Mouse (Mus musculus) kidney, postnatal 4 days (tissue): ENCODE results near the gene Alg9.

Experiments used
- DNase-seq, 2 experiments: peaks; one replicate each; pipeline ENCODE4 v3.0.0; 2021; ENCODE audit warnings: mixed read lengths in 2 of 2

Gene Alg9

DNA sequence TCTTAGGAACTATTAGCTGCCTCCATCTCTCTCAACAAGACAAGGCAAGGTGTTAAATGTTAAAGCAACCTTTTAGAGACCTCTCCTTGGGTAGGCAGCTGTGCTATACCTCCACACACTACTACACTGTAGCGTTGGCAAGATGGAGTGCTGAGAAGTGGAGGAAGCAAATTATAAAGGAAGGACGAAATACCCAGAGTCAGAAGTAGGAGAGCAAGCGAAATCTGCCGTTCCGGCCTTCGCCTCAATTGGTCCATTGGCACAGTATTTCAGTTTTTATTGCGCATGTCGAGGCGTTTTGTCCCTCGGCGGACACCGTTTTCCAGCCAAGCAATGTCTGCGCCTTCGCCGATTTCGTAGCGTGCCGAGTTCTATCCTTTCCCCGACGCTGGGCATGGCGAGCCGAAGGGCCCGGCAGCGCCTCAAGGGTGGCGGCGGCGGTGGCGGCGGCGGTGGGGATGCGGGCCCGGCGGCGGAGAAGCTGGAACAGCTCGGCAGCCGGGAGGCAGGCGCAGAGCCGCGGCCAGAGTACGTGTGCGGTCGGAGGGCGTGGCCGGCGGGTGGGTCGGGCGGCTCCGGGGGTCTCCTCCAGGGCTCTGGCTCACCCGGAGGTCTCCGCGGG, at the start of gene Alg9, which contains the start of gene 1110032A03Rik:
Gene Alg9 (plus strand): TSS at position 29 of the 622 bp plus-strand sequence.
Gene 1110032A03Rik (minus strand): TSS at position 530 of the 622 bp plus-strand sequence.
- DNase-seq: peak; percentile 95

DNA sequence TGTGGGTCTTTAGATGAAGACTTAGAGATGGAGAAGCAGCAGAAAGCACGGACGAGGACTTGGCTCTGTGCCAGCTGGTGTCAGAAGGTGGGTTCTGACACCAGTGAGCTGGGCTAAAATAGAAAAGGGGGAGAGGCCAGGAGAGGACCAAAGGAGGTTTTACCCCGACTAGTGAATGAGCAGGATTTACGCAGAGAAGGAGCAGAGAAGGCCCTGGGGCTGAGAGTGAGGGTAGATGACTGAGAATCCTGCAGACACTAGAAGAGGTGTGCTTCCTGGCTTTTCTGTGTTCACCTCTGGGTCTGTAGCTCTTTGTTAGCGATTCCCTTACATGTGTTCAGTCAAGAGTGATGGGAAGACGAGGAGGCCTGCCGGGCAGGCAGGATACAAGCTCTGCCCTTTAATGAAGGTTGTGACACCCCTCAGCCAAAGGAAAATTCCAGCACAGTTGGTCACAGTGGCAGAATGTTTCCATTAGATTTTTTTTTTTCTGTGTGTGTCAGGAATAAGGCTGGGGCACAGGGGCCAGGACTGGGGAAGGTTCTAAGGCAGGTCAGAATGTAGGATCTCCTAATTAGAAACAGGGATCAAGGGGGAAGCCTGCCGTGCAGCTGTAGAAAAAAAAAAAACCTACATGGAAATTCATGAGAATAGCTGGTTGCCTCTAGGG, 48.8 kb upstream of the Alg9 start:
- DNase-seq: no peak

DNA sequence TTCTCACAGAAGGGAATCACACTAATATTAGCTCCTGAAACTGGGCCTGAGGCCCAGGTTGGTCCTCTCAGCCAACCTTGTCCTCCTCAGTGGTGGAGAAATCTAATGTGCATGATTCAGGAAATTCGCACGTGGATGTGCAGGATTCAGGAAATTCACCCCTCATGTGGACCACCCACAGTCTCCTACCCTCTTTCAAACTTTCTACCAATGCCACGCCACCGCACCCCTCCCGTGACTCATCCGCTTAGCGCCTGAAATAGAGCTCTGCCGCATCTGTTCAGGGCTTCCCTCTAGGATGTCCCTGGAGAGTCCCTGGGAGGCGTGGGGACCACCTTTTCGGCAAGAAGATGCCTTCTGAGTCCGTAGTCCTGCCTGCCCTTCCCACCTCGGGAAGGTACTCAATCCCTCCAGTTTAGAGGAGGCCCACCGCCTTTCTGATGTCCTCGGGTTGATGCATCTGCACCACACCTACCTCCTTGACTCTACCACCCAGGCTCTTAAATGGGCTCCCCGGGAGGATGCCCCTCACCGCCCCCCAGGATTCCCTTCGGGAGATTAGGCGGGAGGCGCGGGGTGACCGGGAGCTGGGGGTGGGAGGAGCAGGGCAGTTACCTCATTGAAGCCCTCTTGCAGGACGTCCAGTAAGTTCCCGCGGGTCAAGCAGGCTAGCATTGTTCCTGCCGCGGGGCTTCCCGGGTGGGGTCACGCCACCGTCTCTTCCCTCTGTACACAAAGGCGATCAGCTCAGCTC, 47.5 kb upstream of the Alg9 start:
- no peak for DNase-seq

DNA sequence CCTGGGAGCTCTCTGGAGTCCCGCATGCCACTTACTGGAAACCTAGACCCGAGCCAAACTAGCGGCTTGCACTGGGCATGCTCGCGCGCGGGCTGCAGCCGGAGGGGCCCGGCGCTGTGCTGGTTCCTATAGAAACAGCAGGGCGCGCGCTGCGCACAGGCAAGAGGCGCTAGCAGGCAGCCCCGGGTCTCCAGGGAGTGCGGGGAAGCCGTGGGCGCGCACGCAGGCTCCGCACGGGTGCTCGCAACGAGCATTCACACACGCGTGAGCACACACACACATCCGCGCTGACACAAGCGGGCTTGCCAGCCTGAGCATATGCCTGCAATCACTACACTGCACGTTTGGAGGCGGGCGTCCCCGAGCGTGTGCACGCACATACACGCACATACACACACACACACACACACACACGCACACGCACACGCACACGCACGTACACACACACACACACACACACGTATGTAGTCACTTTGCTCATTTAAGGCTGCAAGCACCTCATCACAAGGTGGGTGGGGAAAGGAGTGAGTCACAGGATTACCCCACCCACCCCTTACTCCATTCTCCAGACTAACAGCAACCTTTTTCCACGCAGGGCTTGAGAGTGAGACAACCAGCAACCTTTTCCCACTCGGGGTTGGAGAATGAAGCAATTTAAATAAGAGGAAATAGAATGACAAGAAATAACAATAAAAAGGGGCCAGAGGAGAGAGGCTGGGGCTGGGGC, 46.7 kb upstream of the Alg9 start:
- peak; percentile 83 to 89 for DNase-seq

DNA sequence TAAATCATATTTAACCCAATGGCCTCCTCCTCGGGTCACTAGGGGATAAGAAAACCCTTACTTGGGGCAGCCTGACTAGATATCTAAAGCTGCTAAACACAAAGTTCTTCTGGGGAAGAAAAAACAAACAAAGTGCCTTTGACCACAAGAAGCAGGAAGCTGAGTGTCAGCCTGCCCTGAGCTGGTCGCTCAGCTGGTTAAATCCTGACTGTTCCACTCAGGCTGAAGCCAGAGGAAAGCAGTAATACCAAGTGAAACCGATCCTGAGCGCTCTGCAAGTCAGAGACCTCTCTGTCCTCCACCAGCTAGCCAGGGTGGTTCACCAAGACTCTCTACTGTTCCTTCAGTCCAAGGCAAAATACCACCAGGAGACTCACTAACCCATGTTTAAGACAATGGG, 45.2 kb upstream of the Alg9 start:
- peak in 1 of 2 experiments; percentile 26 for DNase-seq

DNA sequence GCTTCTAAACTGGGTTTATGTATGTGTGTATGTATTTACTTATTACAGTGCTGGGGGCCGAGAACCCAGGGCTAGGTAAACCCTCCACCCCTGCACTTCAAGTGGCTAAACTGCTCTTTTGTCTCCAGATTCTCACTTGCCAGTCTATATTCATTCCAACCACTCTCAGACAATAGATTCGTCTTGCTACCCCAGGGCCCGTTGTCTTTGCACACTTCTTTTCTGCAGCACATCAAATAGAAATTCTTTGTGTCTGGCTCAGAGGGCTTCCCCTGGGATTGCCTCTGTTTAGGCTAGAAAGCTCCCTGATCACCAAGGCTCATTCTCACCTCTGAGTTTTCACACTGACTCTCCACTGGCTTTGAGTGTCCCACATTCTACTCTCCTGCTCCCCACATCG, 42.3 kb upstream of the Alg9 start:
- no peak for DNase-seq

DNA sequence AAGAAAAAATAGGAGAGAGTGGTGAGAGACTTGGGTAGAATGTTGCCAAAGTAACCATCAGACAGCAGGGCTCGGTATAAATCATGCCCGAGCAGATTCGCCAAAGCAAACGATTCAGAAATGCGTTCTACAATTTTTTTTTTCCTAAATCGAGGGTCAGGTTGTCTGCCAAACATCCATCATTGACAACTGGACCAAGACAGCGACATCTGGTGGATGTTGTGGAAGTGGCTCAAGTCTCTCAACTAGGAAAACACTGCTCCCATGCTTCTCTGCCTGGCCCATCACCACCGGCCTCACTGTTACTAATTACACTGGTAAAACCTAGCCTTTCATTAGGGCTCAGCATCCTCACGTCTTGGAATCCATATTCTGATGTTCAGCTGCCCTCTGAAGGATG, 39.8 kb upstream of the Alg9 start:
- peak; percentile 66 to 74 for DNase-seq

DNA sequence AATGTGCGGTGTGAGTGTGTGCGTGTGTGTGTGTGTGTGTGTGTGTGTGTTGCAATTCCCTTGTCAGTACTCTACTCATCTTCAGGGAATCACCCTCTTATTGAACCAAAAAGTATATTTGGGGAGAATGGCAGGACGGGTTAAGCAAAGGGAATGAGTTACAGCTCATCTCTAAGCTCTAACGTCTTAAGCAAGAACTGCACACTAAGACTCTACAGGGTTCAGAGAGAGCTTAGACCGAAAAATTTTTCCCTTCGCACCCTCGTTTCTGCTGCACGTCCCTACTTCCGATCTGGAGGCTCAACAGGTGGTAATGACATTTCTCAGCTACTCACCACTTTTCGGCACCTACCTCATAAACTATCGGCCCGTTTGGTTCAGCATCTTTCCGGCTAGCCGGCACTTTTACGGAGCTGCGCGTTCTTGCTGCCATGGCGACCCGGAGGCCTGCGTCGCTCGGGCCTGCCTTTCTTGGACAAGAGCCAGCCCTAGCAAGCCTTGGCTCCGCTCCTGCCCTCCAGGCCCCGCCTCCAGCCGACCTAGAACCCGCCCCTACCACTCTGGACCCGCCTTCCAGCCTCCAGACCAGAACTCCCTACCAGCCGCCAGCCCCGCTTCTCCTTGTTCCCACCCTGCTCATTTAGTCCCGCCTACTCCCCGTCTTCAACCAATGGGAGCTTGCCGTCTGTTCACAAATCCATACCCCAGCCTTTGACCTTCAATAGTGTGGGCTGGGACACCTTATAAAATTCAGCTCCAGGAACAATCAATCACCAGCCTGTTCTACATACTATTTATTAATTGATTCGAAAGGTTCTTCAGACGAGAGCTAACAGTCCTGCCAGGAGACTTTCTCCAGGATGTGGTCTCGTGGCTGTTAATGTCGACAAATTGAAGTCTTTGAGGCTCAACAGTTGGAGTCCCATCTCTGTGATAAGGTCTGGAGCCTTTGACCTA, 35.6 kb upstream of the Alg9 start, which contains the start of gene Dixdc1:
Gene Dixdc1 (minus strand): TSS at position 604 of the 957 bp plus-strand sequence.
- DNase-seq: peak; percentile 96 to 97

DNA sequence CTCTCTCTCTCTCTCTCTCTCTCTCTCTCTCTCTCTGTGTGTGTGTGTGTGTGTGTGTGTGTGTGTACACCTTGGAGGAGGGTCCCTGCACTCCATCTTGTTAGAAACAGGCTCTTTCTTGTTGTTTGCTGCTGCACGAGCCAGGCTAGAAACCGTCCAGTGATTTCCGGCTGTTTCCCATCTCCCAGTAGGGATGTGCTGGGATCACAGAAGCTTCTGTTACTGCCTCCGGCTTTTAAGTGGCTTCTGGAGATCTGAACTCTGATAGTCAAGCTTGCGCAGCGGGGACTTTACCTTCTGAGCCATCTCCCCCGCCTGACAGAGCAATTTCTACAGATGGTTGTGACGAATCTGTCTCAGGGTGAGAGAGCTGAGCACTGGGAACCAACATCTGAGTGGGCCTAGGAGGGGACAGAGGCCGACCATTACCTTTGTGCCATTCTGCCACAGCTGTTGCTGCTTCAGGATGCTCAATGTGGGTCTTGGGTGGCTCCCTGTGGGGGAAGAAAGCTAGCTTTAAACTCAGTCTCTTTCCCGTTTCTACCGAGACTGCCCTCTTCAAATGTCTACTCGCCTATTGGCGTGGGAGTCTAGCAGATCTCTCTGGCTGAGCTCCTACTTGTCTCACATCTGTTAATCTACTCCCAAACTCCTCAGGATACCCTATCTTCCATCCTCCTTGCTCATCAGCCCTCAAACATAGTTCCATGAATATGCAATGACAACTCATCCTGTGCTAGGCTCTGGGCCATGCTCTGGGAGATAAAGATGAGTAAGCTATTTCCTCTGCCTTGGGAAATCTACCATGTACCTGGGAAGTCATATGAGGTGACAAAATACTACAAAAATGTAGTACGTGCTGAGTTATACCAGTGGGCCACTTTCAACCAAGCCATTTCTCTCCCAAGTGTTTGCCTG, 33.7 kb upstream of the Alg9 start:
- DNase-seq: no peak

DNA sequence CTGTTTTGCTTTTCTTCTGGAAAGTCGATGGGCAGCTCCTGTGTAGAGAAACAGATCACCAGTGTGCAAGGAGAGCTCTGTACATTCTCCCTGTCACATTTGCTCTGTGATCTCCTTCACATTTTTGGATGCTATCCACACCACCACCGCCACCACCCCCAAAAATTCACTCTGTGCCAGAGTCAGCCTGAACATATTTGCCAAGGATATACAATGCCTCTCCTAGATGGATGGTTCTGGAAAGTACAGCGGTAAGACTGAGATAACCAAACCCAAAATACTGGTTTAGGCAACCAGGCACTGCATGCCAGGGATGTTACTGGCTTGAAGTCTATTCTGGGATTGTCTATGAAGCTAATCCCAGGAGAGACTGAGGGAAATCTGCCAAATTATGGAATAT, 32.6 kb upstream of the Alg9 start:
- no peak for DNase-seq

DNA sequence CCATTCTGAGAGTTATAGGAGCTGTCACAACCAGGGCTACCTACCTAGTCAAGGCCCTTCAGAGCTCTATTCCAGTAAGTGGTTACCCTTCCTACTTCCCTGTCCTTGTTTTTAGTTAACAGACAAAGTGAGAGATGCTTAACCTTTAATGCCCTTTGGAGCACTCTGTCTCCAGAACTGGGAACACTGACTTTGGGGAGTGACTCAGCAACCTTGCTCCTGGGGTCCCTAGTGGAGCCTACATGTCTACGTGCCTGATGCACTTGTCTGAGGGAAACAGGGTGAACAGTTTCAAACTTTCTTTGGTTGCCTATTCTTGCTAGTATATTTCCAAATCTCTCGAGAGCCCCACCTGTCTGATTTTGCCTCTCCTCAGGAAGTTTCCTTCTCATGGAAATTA, 32.1 kb upstream of the Alg9 start:
- DNase-seq: no peak

DNA sequence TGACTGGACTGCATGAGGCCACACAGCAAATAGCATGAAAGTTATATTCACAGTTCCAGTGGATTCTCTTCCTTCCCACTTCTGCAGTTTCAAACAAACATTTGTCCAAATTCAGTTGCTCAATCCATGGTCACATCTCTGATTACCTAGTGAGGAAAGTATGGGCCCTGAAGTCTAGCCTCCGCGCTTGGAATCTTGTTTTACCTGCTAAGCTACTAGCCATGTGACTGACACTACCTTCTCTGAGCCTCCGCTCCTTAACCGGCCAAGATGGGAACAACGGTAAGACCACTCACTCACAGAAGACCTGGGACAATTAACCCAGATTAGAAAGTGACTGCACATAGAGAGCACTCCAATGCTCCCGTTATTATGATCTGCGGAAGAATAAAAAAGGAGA, 29.0 kb upstream of the Alg9 start:
- DNase-seq: peak in 1 of 2 experiments; percentile 33

DNA sequence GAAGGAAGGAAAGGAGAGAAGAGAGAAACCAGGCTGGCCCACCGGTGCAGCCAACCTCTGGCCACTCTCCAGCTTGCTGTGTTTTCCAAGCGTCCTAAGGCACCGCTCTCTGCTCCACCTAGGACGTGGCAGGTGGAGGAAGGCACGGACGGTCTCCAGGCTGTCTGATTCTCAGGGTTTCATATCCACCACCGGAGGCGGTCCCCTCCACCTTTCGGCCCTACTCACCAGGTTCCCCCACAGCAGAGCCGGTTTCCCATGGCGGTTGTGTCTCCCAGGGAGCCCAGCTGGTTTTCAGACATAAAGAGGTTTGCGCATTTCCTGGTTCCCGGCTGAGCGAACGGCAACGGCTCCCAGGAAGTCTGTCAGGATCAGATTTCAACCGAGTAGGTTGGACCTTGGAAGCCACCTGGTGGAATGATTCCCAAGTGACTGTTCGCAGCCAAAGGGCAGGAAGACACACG, 28.6 kb upstream of the Alg9 start, which contains the start of gene 2310030G06Rik:
Gene 2310030G06Rik (minus strand): TSS at position 323 of the 464 bp plus-strand sequence.
- peak; percentile 72 to 83 for DNase-seq

DNA sequence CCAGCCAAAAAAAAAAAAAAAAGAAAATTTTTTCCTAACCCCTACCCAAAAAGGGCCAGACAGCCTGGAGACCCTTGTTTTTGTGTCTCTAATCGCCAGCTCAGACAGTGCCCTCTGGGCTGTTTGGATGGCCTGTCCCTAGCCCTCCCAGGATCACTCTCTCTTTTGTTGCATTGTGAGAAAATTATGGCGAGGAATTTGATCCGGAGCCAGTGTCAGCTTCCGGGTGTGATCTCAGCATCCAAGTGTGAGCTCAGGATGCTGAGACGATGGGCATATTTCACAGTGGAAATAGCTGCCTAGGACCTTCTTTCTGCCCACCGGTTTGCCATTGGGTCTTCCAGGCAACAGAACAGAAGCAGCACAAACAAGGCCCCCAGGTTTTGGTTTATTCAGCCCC, 24.1 kb upstream of the Alg9 start:
- no peak for DNase-seq

DNA sequence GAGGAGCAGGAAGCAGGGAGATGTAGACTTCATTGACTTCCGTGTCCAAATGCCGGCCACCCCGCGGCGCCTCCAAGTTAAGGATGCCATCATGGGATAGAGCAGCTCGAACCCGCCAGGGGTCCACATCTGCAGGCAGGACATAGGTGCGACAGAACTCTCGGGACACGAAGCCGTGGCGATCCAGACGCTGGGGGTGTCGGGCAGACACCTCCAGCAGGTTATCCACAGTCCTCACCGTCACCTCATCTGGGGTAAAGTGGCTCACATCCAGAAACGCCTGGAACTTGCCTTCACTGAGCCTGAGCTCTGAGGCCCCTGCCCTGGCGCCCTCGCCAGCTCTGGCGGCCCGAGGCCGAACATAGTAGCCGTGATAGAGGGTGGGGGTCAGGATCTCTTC, 23.5 kb upstream of the Alg9 start, which contains the start of gene Cryab:
Gene Cryab (plus strand): TSS at position 3 of the 400 bp plus-strand sequence.
- DNase-seq: no peak

DNA sequence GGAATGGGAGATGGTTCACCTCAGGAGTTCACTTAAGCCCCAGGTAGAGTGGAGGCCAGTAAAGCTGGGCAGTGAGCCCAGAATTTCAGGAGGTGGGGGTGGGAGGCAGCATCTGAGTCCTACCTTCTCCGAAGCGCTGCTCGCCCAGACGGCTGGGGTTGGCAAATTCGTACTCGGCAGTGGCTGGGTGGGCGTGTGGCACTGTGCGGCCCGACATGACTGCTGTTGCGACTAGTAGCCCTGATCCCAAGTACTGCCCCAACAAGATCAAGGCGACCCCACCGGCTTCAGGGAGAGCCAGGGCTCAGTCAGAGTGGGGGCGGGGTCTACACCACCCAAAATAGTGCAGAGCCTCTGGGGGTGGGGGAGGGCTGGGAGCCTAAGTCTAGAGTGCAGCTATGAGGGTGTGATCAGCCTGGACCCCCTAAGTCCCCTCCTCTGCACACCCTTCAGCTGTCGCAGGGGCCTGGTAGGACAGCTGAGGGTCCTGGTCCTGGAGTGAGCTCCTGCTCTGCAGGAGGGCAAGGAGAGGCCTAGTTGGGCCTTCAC, 22.7 kb upstream of the Alg9 start, which contains the start of gene Hspb2:
Gene Hspb2 (minus strand): TSS at position 301 of the 549 bp plus-strand sequence.
- DNase-seq: peak; percentile 30 to 54

DNA sequence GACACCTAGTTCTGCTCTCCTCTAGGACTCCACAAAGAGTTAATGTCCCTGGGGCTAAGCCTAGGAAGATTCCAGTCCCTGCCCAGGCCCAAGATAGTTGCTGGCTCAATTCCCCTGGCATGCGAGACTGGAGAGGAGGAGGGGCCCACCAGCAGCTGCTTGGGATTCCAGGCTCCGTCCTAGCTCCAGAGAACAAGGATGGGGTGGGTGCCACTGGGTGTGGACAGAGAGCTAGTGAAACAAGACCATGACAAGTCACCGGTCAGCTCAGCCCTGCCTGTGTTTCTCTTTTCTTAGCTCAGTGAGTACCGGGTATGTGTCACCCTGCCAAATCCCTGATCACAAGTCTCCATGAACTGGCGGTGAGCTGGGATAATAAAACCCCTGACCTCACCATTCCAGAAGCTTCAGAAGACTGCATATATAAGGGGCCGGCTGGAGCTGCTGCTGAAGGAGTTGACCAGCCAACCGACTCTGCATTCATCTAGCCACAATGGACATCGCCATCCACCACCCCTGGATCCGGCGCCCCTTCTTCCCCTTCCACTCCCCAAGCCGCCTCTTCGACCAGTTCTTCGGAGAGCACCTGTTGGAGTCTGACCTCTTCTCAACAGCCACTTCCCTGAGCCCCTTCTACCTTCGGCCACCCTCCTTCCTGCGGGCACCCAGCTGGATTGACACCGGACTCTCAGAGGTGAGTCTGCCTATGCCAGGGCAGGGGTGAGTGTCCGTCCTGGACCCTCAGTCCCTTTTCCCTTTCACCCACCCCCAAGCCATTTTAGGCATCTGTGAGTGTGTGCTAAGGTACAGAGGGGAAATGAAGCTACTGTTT, 21.8 kb upstream of the Alg9 start:
- peak; percentile 72 to 84 for DNase-seq

DNA sequence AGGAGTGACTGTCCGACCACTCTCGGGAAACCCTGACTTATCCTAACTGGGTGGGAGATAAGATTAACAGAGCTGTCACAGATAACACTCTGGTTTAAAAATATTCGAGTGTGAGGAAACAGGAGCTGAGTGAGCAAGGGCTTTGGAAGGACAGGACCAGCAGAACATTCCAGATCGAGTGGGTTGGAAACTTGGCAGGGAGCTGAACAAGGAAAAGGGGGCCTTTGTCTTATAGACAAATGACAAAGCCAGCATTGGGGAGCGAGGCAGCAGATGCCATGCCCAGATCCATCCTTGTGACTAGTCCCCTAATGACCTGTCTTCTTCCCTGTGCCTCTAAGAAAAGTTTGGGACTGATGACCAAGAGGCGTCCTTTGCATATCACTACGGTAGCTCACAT, 20.9 kb upstream of the Alg9 start:
- DNase-seq: no peak

DNA sequence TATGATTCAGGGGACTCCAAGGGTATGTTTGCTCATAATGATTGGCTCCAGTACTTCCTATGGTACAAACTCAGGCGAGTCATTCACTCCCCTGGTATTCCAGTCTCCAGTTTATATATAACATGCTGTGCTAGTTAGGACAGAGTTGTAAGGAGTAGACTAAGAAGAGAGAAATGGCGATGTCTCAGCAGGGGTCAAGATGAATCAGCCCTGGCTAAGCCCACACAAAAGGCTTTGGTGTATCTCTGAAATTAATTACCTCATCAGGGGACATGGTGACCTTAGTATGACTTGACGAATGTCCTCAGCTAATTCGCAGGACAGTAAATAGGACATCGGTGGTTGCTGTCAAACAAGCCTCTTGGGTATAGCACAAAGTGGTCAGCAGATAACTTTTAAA, 18.1 kb upstream of the Alg9 start:
- no peak for DNase-seq
